Mouse (Mus musculus) heart, embryonic 11.5 days (tissue): ENCODE data around the gene Mab21l3. TPM values are rescaled to one million over a fixed set of nuclear protein-coding genes. Genes with fewer than 3 reads are reported as not detected.
A peak's percentile ranks its signal among the peaks of the same experiment; 100 is the strongest.
"Not testable (repeated sequence)": the region's sequence is repeated elsewhere in the genome, so short reads cannot be mapped to it uniquely, and the experiment has no call there.

Experiments used
- ATAC-seq: fragments of 200-750 bp; cut with Nextera tagmentation; replicated peaks from 2 replicates; pipeline ENCODE4 v1.8.0; 2017; ENCODE audit warnings: moderate library complexity; ENCODE audit not compliant: insufficient number of reproducible peaks, low FRiP score, low TSS enrichment
- H3K27ac ChIP-seq: fragments of 300-500 bp; sonication (generic); 2 replicates; pipeline ENCODE4 v1.5.1; 2014; ENCODE audit warnings: mild to moderate bottlenecking, low read depth, low read length
- H3K27me3 ChIP-seq: fragments of 300-500 bp; sonication (generic); 2 replicates; pipeline ENCODE4 v1.6.1; 2014; ENCODE audit warnings: mild to moderate bottlenecking, low read length, mixed read lengths; ENCODE audit not compliant: control insufficient read depth, insufficient read depth
- H3K36me3 ChIP-seq: fragments of 300-500 bp; sonication (generic); 2 replicates; pipeline ENCODE4 v1.6.1; 2014; ENCODE audit warnings: mild to moderate bottlenecking, low read length, moderate library complexity, mixed read lengths; ENCODE audit not compliant: control insufficient read depth, insufficient read depth
- H3K4me1 ChIP-seq: fragments of 300-500 bp; sonication (generic); 2 replicates; pipeline ENCODE4 v1.6.1; 2014; ENCODE audit warnings: low read length; ENCODE audit not compliant: control insufficient read depth, insufficient read depth
- H3K4me2 ChIP-seq: fragments of 300-500 bp; sonication (generic); 2 replicates; pipeline ENCODE4 v1.6.1; 2014; ENCODE audit warnings: mild to moderate bottlenecking, moderate library complexity
- H3K4me3 ChIP-seq: fragments of 300-500 bp; sonication (generic); 2 replicates; pipeline ENCODE4 v1.5.1; 2014; ENCODE audit warnings: low read depth, low read length
- H3K9ac ChIP-seq: fragments of 300-500 bp; sonication (generic); 2 replicates; pipeline ENCODE4 v1.6.1; 2014; ENCODE audit warnings: mild to moderate bottlenecking, low read depth, low read length, moderate library complexity
- H3K9me3 ChIP-seq: fragments of 300-500 bp; sonication (generic); replicated peaks from 2 replicates; pipeline ENCODE4 v1.6.1; 2016; ENCODE audit warnings: low read length; ENCODE audit not compliant: control insufficient read depth
- WGBS: fragments of 180-500 bp; shearing (Covaris S2); extraction: QIAGEN DNeasy Blood & Tissue Kit; methylation state at CpG from one replicate; pipeline ENCODE4 v1.1.7; 2014; ENCODE audit not compliant: insufficient replicate concordance; 5-methylcytosine and 5-hydroxymethylcytosine counted together
- polyA plus RNA-seq: library from polyadenylated mRNA; unstranded; fragments of >200 nt; fragmentation: Nextera tagmentation; extraction: Ambion mirVana; gene quantifications from 2 replicates; pipeline ENCODE4 v1.2.1, GENCODE M21; 2014

Gene Mab21l3
- polyA plus RNA-seq, 1 experiment from 2014 or later: 0.11 TPM

- no peak overlapping the region for H3K9ac ChIP-seq
- no peak for ATAC-seq
- WGBS: 35% methylated on average over 10 of the region's 10 CpGs
Measured at GRCm38 (mm10) chr3:101831189-101831858, 17.4 kb downstream of the Mab21l3 start.

GRCm38 (mm10) chr3:101829881-101830616 is 18.7 kb downstream of the Mab21l3 start:
- Histone ChIP-seq H3K9me3 (no peaks in the 10 kb centered on the region), H3K4me2 (no peak overlapping the region), H3K4me1 (peaks cover 8% of the 10 kb centered on the region), H3K27ac (no peak overlapping the region), H3K36me3 (no peaks in the 10 kb centered on the region), H3K9ac (no peak overlapping the region), H3K4me3 (no peak overlapping the region), H3K27me3 (no peaks in the 10 kb centered on the region)
- ATAC-seq: no peak
- 71% methylated on average over 10 of the region's 10 CpGs for WGBS

More at GRCm38 (mm10) chr3:101831189-101831858, 17.4 kb downstream of the Mab21l3 start:
- peaks cover 10% of the 10 kb centered on the region for H3K4me1 ChIP-seq
- no peaks in the 10 kb centered on the region for H3K27me3 ChIP-seq
- no peaks in the 10 kb centered on the region for H3K9me3 ChIP-seq
- H3K4me2 ChIP-seq: 0 out of 2 replicates have a peak overlapping the region, but pooled peaks have one; percentile 14
- H3K36me3 ChIP-seq: no peaks in the 10 kb centered on the region
- H3K4me3 ChIP-seq: no peak overlapping the region
- no peak overlapping the region for H3K27ac ChIP-seq

DNA sequence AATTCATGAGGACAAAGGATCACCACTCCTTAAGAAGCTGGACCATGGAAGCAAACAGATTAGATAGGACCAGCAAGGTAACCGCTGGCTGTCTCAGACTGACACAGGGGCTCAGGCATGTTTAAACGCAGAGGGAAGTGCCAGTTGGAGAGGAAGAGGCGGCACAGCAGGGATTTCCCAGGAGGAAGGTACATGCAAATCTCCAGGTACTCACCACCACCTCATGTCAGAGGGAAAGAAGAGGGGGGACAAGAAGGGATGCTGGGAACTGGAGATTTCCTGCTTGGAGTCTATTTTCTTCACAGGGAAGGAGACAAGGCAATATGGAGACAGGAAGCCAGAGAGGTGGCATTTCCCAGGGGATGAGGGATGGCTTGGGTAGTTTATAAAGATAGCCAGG is 20.2 kb downstream of the Mab21l3 start:
- 30% methylated on average over 3 of the region's 3 CpGs for WGBS
- no peaks in the 10 kb centered on the region for H3K9me3 ChIP-seq
- H3K4me2 ChIP-seq: no peak overlapping the region
- no peak overlapping the region for H3K27ac ChIP-seq
- H3K9ac ChIP-seq: no peak overlapping the region
- no peaks in the 10 kb centered on the region for H3K27me3 ChIP-seq
- ATAC-seq: no peak
- H3K4me1 ChIP-seq: peaks cover 8% of the 10 kb centered on the region
- H3K4me3 ChIP-seq: no peak overlapping the region
- H3K36me3 ChIP-seq: no peaks in the 10 kb centered on the region

- Histone ChIP-seq H3K4me1 (peaks cover 8% of the 10 kb centered on the region), H3K9ac (no peak overlapping the region), H3K27me3 (no peaks in the 10 kb centered on the region), H3K36me3 (no peaks in the 10 kb centered on the region), H3K4me2 (no peak overlapping the region), H3K9me3 (no peaks in the 10 kb centered on the region), H3K4me3 (no peak overlapping the region), H3K27ac (no peak overlapping the region)
- no peak for ATAC-seq
- 83% methylated on average over 6 of the region's 6 CpGs for WGBS
Measured at GRCm38 (mm10) chr3:101827220-101827715, 21.5 kb downstream of the Mab21l3 start.

- H3K9ac ChIP-seq: no peak overlapping the region
- ATAC-seq: no peak
- no peak overlapping the region for H3K4me3 ChIP-seq
- H3K27me3 ChIP-seq: no peaks in the 10 kb centered on the region
- no peaks in the 10 kb centered on the region for H3K4me1 ChIP-seq
- H3K27ac ChIP-seq: no peak overlapping the region
- no peak overlapping the region for H3K4me2 ChIP-seq
- WGBS: 84% methylated on average over 9 of the region's 9 CpGs
- no peaks in the 10 kb centered on the region for H3K9me3 ChIP-seq
- no peaks in the 10 kb centered on the region for H3K36me3 ChIP-seq
Measured at GRCm38 (mm10) chr3:101824338-101824737, 24.4 kb downstream of the Mab21l3 start.

DNA sequence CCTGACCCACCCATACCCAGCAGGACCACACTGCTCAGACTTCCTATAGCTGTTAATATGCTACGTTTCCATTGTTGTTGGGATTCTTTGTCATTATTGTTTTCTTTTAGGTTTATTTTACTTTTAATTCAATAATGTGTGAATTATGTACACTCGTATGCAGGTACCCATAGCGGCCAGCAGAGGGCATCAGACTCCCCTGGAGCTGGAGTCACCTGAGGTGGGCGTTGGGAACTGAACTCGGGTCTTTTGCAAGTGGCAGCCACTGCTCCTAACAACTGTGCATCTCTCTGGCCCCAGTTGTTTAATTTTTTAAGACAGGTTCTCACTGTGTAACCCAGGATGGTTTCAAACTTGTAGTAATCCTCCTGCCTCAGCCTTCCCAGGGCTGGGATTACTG is 26.7 kb downstream of the Mab21l3 start:
- no peak overlapping the region for H3K27ac ChIP-seq
- H3K4me2 ChIP-seq: no peak overlapping the region
- H3K9me3 ChIP-seq: no peaks in the 10 kb centered on the region
- no peak for ATAC-seq
- no peak overlapping the region for H3K9ac ChIP-seq
- no peaks in the 10 kb centered on the region for H3K36me3 ChIP-seq
- no peaks in the 10 kb centered on the region for H3K27me3 ChIP-seq
- H3K4me3 ChIP-seq: no peak overlapping the region
- WGBS: 71% methylated on average over 5 of the region's 5 CpGs
- no peaks in the 10 kb centered on the region for H3K4me1 ChIP-seq

DNA sequence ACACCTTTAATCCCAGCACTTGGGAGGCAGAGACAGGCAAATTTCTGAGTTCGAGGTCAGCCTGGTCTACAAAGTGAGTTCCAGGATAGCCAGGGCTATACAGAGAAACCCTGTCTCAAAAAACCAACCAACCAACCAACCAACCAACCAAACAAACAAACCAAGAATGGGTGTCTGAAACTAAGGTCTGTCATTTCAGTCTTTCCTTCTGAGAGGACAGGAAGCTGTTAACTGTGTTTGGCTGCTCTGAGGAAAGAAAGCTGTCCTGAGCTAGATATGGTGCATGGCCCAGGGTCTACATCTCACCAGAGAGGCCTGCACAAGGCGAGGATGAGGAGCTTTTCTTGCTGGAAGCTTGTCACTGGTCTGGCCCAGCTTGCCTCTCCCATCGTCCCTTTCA is 28.1 kb downstream of the Mab21l3 start:
- H3K36me3 ChIP-seq, H3K4me2 ChIP-seq, H3K27me3 ChIP-seq, H3K4me3 ChIP-seq, H3K4me1 ChIP-seq, H3K9ac ChIP-seq, H3K27ac ChIP-seq, ATAC-seq, H3K9me3 ChIP-seq: not testable (repeated sequence)
- WGBS: 50% methylated on average over 3 of the region's 3 CpGs

GRCm38 (mm10) chr3:101816006-101816405 is 32.8 kb downstream of the Mab21l3 start:
- no peaks in the 10 kb centered on the region for H3K9me3 ChIP-seq
- ATAC-seq: no peak
- WGBS: 77% methylated on average over 3 of the region's 3 CpGs

More at GRCm38 (mm10) chr3:101816006-101816405, 32.8 kb downstream of the Mab21l3 start:
- Histone ChIP-seq H3K4me2 (no peak overlapping the region), H3K4me1 (no peaks in the 10 kb centered on the region; the same call in 1 of the 2 replicates), H3K4me3 (no peak overlapping the region), H3K27me3 (no peaks in the 10 kb centered on the region), H3K27ac (no peak overlapping the region), H3K36me3 (no peaks in the 10 kb centered on the region), H3K9ac (no peak overlapping the region)
